Mouse (Mus musculus): ENCODE data around the gene Emc6. TPM values are rescaled to one million over a fixed set of nuclear protein-coding genes. Genes with fewer than 3 reads are reported as not detected.
A peak's percentile ranks its signal among the peaks of the same experiment; 100 is the strongest.

The Emc6 gene
- 114 and 121 TPM in 2 replicates for polyA plus RNA-seq (2014; fragmentation: Nextera tagmentation; extraction: Ambion mirVana)

DNA sequence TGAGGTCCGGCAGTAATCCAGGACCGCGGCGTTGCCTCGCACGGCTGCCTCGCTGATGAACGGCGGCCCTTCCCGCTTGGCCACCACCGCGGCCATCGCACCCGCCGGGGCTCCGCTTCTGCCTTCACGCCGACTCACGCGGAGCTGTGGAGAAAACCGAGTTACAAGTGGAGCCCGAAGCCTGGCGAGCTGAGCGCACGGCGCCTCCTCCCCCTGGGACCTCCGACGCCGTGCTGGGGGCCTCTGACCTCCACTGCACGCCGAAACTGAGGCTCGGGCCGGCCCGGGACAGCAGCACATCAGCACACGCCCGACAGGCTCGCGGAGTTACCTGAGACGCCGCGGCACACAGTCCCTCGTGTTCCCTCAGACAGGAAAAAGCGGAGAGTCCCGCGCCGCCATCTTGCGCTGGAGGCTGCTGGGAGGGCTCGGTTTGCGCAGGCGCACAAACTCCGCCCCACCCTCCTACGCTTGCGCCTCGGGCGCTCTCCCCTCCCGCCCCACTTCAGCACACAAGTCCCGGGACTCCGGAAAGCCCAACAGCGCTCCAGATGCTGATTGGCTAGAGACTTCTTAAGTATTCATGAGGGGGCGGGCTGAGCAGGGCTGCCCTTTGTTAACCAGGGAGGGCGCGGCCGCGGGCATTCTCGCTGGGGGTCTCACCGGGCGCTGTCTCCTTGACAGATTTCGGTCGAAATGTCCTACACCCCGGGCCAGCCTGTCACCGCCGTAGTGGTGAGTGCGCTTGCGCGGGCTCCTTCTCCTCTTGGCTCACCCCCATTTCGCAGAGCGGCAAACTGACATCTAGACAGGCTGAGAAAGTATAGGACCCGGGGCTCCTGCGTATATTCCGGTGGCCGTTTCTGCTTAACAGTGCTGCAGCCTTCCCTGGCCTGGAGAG lies at the start of gene Emc6, which contains the start of gene Tax1bp3:
Gene Emc6 (minus strand): TSS at position 430 of the 901 bp plus-strand sequence.
Gene Tax1bp3 (plus strand): TSS at position 476 of the 901 bp plus-strand sequence.
- Histone ChIP-seq H3K9ac (ENCODE audit: low read length) (peak within 1 kb of the TSS; percentile 95), H3K4me2 (ENCODE audit: low read length) (peak within 1 kb of the TSS; percentile 81), H3K27ac (replicated peaks in 1 of 2; ENCODE audit: control insufficient read depth in 1 of 2, insufficient read depth in 1 of 2, low read depth in 2 of 2, low read length in 2 of 2) (peak within 1 kb of the TSS; percentile 98 to 100), H3K4me1 (ENCODE audit: control insufficient read depth in 2 of 2, insufficient read depth in 2 of 2, low read length in 2 of 2) (peaks cover 17 to 35% of the 10 kb centered on the region in 2 experiments), H3K9me3 (ENCODE audit: control insufficient read depth, low read length) (no peaks in the 10 kb centered on the region), H3K4me3 (ENCODE audit: control insufficient read depth in 1 of 2, insufficient read depth in 1 of 2, low read depth in 1 of 2, low read length in 2 of 2) (peak within 1 kb of the TSS; percentile 99), H3K27me3 (ENCODE audit: control insufficient read depth, insufficient read depth, low read length) (no peaks in the 10 kb centered on the region), H3K36me3 (ENCODE audit: control insufficient read depth, insufficient read depth, low read length) (peaks cover 43% of the 10 kb centered on the region)
- WGBS: under 1% methylated on average over 81 of the region's 81 CpGs
- ATAC-seq (ENCODE audit: insufficient number of reproducible peaks, insufficient read depth, low FRiP score, low read depth): peak; percentile 97

- ATAC-seq (ENCODE audit: insufficient number of reproducible peaks, insufficient read depth, low FRiP score, low read depth): no peak
- Histone ChIP-seq H3K9ac (ENCODE audit: low read length) (no peak overlapping the region), H3K4me2 (ENCODE audit: low read length) (no peak overlapping the region), H3K4me1 (ENCODE audit: control insufficient read depth in 2 of 2, insufficient read depth in 2 of 2, low read length in 2 of 2) (no peaks in the 10 kb centered on the region), H3K4me3 (ENCODE audit: control insufficient read depth in 1 of 2, insufficient read depth in 1 of 2, low read depth in 1 of 2, low read length in 2 of 2) (no peak overlapping the region), H3K9me3 (ENCODE audit: control insufficient read depth, low read length) (no peaks in the 10 kb centered on the region), H3K27ac (replicated peaks in 1 of 2; ENCODE audit: control insufficient read depth in 1 of 2, insufficient read depth in 1 of 2, low read depth in 2 of 2, low read length in 2 of 2) (no peak overlapping the region), H3K27me3 (ENCODE audit: control insufficient read depth, insufficient read depth, low read length) (no peaks in the 10 kb centered on the region), H3K36me3 (ENCODE audit: control insufficient read depth, insufficient read depth, low read length) (no peaks in the 10 kb centered on the region)
- WGBS: 83% methylated on average over 6 of the region's 6 CpGs
These were observed 49.0 kb upstream of the Emc6 start for GRCm38 (mm10) chr11:73225856-73226255.

DNA sequence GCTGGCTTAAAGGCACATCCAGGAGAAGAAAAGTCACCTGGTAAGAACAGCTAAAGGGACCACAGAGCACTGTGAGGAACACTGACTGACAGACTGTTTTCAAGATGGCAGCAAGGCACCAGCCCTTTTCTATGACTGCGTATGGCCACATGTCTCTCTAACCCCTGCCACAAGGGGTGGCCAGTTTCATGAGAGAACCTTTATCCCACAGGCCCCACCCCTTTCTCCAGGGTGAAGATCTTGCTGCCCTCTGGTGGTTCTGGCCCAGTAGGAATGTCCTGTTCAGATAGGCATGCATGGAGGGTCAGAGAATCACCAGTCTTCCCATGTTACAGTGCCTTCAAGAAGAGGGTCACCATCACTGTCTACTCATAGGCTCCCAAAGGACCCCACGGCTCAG lies 47.1 kb upstream of the Emc6 start:
- Histone ChIP-seq H3K4me2 (ENCODE audit: low read length) (no peak overlapping the region), H3K4me1 (ENCODE audit: control insufficient read depth in 2 of 2, insufficient read depth in 2 of 2, low read length in 2 of 2) (no peaks in the 10 kb centered on the region), H3K27me3 (ENCODE audit: control insufficient read depth, insufficient read depth, low read length) (no peaks in the 10 kb centered on the region), H3K9ac (ENCODE audit: low read length) (no peak overlapping the region), H3K27ac (replicated peaks in 1 of 2; ENCODE audit: control insufficient read depth in 1 of 2, insufficient read depth in 1 of 2, low read depth in 2 of 2, low read length in 2 of 2) (no peak overlapping the region), H3K4me3 (ENCODE audit: control insufficient read depth in 1 of 2, insufficient read depth in 1 of 2, low read depth in 1 of 2, low read length in 2 of 2) (no peak overlapping the region), H3K9me3 (ENCODE audit: control insufficient read depth, low read length) (no peaks in the 10 kb centered on the region), H3K36me3 (ENCODE audit: control insufficient read depth, insufficient read depth, low read length) (no peaks in the 10 kb centered on the region)
- WGBS: 66% methylated on average over 2 of the region's 2 CpGs
- no peak for ATAC-seq (ENCODE audit: insufficient number of reproducible peaks, insufficient read depth, low FRiP score, low read depth)

DNA sequence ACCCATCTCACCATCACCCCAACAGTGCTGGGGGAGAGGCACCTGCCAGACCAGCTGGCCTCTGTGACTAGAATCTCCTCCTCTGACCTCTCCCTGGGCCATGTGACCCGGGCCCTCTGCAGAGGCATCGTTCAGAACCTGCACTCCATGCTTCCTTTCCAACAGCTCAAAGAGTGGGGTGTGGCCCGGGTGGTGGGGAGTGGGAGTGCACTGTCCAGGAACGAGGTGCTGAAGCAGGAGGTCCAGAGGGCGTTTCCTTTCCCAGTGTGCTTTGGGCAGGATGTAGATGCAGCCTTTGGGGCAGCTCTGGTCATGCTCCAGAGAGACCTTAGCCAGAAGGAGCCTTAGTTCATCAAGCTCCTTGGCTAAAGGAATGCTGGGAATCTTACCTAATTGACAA lies 46.0 kb upstream of the Emc6 start:
- ATAC-seq (ENCODE audit: insufficient number of reproducible peaks, insufficient read depth, low FRiP score, low read depth): no peak
- Histone ChIP-seq H3K4me2 (ENCODE audit: low read length) (no peak overlapping the region), H3K9ac (ENCODE audit: low read length) (no peak overlapping the region), H3K9me3 (ENCODE audit: control insufficient read depth, low read length) (no peaks in the 10 kb centered on the region), H3K27me3 (ENCODE audit: control insufficient read depth, insufficient read depth, low read length) (no peaks in the 10 kb centered on the region), H3K4me1 (ENCODE audit: control insufficient read depth in 2 of 2, insufficient read depth in 2 of 2, low read length in 2 of 2) (no peaks in the 10 kb centered on the region), H3K36me3 (ENCODE audit: control insufficient read depth, insufficient read depth, low read length) (no peaks in the 10 kb centered on the region), H3K4me3 (ENCODE audit: control insufficient read depth in 1 of 2, insufficient read depth in 1 of 2, low read depth in 1 of 2, low read length in 2 of 2) (no peak overlapping the region), H3K27ac (replicated peaks in 1 of 2; ENCODE audit: control insufficient read depth in 1 of 2, insufficient read depth in 1 of 2, low read depth in 2 of 2, low read length in 2 of 2) (no peak overlapping the region)
- WGBS: 31% methylated on average over 5 of the region's 5 CpGs

DNA sequence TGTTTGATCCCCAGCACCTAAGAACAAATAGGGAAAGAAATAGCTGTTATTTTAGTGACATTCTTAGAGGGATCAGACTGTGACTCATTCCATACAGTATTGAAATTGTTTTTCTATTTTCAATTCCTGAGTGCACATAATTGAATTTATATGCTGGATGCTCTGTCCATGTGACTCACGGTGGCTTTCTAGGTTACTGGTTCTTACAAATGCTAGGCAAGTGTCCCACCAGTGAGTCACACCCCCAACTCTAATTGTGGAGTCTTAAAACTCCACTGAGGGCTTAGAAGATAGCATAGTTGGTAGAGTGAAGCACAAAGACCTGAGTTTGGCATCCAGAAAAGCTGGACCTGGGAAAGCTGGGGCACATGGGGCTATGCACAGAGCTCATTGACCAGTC lies 43.8 kb upstream of the Emc6 start:
- no peak for ATAC-seq (ENCODE audit: insufficient number of reproducible peaks, insufficient read depth, low FRiP score, low read depth)
- no peaks in the 10 kb centered on the region for H3K27me3 ChIP-seq (ENCODE audit: control insufficient read depth, insufficient read depth, low read length)
- H3K4me2 ChIP-seq (ENCODE audit: low read length): no peak overlapping the region
- no peak overlapping the region for H3K27ac ChIP-seq (replicated peaks in 1 of 2; ENCODE audit: control insufficient read depth in 1 of 2, insufficient read depth in 1 of 2, low read depth in 2 of 2, low read length in 2 of 2)
- no peaks in the 10 kb centered on the region for H3K4me1 ChIP-seq (ENCODE audit: control insufficient read depth in 2 of 2, insufficient read depth in 2 of 2, low read length in 2 of 2)
- no peaks in the 10 kb centered on the region for H3K9me3 ChIP-seq (ENCODE audit: control insufficient read depth, low read length)
- no peak overlapping the region for H3K4me3 ChIP-seq (ENCODE audit: control insufficient read depth in 1 of 2, insufficient read depth in 1 of 2, low read depth in 1 of 2, low read length in 2 of 2)
- no peaks in the 10 kb centered on the region for H3K36me3 ChIP-seq (ENCODE audit: control insufficient read depth, insufficient read depth, low read length)
- WGBS: 74% methylated on average over 1 of the region's 1 CpGs
- no peak overlapping the region for H3K9ac ChIP-seq (ENCODE audit: low read length)

GRCm38 (mm10) chr11:73219671-73220070 lies 42.8 kb upstream of the Emc6 start:
- Histone ChIP-seq H3K4me2 (ENCODE audit: low read length) (no peak overlapping the region), H3K36me3 (ENCODE audit: control insufficient read depth, insufficient read depth, low read length) (no peaks in the 10 kb centered on the region), H3K9me3 (ENCODE audit: control insufficient read depth, low read length) (no peaks in the 10 kb centered on the region), H3K27me3 (ENCODE audit: control insufficient read depth, insufficient read depth, low read length) (no peaks in the 10 kb centered on the region), H3K4me3 (ENCODE audit: control insufficient read depth in 1 of 2, insufficient read depth in 1 of 2, low read depth in 1 of 2, low read length in 2 of 2) (no peak overlapping the region), H3K4me1 (ENCODE audit: control insufficient read depth in 2 of 2, insufficient read depth in 2 of 2, low read length in 2 of 2) (no peaks in the 10 kb centered on the region), H3K27ac (replicated peaks in 1 of 2; ENCODE audit: control insufficient read depth in 1 of 2, insufficient read depth in 1 of 2, low read depth in 2 of 2, low read length in 2 of 2) (no peak overlapping the region), H3K9ac (ENCODE audit: low read length) (no peak overlapping the region)
- 42% methylated on average over 2 of the region's 2 CpGs for WGBS
- ATAC-seq (ENCODE audit: insufficient number of reproducible peaks, insufficient read depth, low FRiP score, low read depth): no peak

GRCm38 (mm10) chr11:73213956-73214355 lies 37.1 kb upstream of the Emc6 start:
- no peak overlapping the region for H3K4me2 ChIP-seq (ENCODE audit: low read length)
- 54% methylated on average over 3 of the region's 3 CpGs for WGBS
- no peak overlapping the region for H3K4me3 ChIP-seq (ENCODE audit: control insufficient read depth in 1 of 2, insufficient read depth in 1 of 2, low read depth in 1 of 2, low read length in 2 of 2)
- H3K27me3 ChIP-seq (ENCODE audit: control insufficient read depth, insufficient read depth, low read length): no peaks in the 10 kb centered on the region
- no peak overlapping the region for H3K27ac ChIP-seq (replicated peaks in 1 of 2; ENCODE audit: control insufficient read depth in 1 of 2, insufficient read depth in 1 of 2, low read depth in 2 of 2, low read length in 2 of 2)
- no peaks in the 10 kb centered on the region for H3K9me3 ChIP-seq (ENCODE audit: control insufficient read depth, low read length)
- ATAC-seq (ENCODE audit: insufficient number of reproducible peaks, insufficient read depth, low FRiP score, low read depth): no peak
- H3K4me1 ChIP-seq (ENCODE audit: control insufficient read depth in 2 of 2, insufficient read depth in 2 of 2, low read length in 2 of 2): no peaks in the 10 kb centered on the region
- H3K9ac ChIP-seq (ENCODE audit: low read length): no peak overlapping the region
- no peaks in the 10 kb centered on the region for H3K36me3 ChIP-seq (ENCODE audit: control insufficient read depth, insufficient read depth, low read length)

All from heart, embryonic 14.5 days (tissue).